Mouse (Mus musculus): ENCODE measurements around the gene Cldnd2.

Cldnd2 gene

DNA sequence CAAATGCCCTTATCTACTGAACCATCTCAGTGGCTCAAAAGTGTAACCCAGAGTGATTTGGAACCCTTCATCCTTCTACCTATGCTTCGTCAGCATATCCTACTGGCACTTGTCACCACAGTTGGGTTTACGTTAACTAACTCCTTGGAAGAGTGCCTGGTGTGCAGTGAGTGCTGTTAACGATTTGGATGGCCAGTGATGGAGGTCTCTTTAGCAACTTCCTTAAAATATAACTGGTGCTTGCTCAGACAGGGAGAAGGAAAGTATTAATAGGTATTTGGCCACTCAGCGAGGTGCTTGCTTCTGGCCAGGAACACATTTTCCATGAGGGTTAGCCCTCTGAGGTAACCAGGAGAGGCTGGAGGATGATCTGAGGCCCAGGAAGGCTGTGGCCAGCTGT, 7.2 kb downstream of the Cldnd2 start:
- no peak for DNase-seq (ENCODE audit: low spot score in 2 of 2)

DNA sequence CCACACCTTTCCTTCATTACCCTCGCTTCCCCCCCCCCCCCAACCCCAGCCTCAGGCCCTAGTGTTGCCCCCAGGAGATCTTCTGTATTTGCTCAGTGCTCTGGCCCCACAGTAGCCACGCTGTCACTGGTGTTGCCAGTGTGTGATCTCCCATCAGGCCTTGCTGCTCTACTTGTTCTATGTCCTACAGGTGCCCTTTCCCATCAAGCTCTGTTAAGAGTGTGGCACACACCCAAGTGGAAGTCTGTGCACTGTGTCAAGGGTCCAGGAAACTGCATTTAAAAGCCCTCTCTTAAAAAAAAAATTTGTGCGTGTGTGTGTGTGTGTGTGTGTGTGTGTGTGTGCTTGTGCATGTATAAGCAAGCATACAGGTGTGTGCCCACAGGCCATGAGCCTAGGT, 7.7 kb downstream of the Cldnd2 start:
- DNase-seq (ENCODE audit: low spot score in 2 of 2), result no peak

DNA sequence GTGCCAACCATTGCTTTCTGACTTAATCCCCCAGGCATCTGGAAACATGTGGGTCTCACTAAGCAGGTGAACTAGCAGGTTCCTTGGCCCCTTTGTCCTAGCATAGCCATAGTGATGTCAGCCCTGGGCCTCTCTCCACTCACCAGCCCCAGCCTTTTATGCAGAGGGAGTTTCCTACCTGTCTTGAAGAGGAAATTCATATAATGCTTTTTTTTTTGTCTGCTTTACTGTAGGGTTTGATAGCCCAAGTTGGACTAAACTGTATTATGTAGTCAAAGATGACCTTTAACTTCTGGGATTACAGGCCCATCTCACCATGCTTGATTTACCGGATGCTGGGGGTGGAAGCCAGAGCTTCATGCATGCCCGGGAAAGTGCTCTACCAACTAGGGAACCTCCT, 9.2 kb downstream of the Cldnd2 start:
- DNase-seq (ENCODE audit: low spot score in 2 of 2), result no peak

DNA sequence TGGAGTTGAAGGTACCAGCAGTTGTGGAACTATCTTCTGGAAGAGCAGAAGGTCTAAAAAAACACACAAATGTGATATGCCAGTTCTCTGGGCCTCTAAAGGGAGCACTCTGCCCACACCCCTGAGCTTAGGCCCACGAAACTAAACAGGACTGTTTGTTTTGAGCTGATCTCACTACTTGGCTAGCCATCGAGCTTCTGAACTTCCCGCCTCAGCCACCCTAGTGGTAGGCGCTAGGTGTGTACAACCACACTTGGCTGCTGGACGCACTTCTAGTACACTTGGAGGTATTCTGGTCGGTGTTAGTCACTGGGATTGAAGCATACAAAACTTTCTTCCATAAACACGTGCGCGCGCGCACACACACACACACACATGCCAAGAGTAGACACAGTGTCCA, 11.1 kb downstream of the Cldnd2 start:
- no peak for DNase-seq (ENCODE audit: low spot score in 2 of 2)

DNA sequence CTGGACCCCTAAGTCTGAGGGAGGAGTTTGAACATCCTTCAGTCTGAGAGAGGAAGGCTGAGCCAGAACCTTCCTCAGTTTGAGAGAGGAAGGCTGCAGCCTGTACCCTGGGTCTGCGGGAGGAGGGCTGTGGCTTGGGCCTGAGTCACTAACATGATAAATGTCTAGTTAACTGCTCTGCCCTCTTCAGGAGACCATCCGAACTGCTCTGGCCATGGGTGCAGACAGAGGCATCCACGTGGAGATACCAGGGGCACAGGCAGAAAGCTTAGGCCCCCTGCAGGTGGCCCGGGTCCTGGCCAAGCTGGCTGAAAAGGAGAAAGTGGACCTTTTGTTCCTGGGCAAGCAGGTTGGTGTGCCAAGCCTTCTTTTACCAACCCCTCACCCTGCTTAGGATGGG, 12.0 kb downstream of the Cldnd2 start:
- DNase-seq (ENCODE audit: low spot score in 2 of 2), result no peak

DNA sequence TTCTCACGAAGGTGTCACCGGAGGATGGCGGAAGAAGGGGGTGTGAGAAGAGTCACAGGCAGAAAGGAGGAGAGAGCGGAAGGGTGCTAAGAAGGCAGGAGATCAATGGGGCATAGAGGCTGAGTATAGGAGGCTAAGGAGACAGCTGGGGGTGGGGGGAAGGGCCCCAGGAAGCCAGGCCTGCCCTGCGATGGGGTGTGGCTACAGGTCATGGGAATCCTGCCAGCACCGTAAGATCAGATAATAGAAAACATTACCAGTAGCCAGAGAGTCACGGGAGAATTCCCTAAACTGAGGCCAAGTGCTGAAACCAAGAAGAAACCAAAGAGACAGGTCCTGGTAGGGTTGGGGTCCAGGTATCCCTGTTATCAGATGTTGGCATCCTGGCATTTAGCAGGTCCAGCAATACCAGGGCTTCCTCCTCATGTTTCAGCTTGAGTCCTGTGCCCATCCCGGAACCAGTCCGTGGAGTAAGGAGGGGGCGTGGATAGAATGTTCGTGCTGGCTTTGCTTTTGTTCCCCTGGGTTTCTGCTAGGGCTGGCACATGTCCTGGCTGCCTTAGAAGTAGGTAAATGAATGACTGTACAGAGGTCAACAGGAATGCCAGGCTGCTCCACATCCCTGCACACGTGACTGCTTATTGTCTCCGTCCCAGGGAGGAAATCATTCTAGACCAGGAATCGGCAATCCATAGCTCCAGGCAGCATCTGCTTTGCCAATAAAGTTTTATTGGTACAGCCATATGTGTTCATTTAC, 13.2 kb downstream of the Cldnd2 start:
- no peak for DNase-seq (ENCODE audit: low spot score in 2 of 2)

DNA sequence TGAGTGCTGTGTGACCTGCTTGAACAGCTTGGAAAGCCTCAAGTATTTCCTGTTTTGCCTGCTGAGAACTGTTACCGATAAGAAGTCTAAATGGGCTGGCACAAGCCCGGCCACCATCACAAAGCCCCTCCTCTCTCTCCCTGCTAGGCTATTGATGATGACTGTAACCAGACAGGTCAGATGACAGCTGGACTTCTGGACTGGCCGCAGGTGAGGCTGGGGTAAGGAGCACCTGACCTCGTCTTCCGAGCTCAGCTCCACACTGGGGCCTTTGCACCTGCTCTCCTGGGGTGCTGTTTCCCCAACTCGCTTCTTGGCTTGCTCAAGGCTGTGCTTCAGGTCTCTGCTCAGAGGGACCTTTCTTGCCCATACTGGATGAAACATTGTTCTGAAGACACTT, 13.8 kb downstream of the Cldnd2 start:
- no peak for DNase-seq (ENCODE audit: low spot score in 2 of 2)

DNA sequence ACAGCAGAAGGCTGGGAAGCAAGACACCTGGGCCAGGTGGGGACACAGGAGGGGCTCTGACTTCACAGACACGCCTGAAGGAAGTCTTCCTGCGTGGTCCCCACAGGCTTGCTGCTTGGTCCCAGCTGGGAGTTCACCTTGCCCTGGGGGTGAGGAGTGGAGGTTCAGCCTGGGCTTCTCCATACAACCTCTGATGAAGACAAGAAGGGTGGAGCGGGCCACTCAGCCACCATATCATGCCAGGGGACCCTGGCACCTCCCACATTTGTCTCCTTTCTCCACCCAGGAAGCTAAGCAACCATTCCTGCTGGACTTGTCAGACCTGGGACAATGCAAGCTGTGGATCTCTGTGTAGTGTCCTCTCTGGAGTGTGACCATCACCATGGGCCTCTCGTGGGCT, 22.3 kb downstream of the Cldnd2 start, which contains the start of gene Vsig10l:
Gene Vsig10l (plus strand): TSS at position 301 of the 400 bp plus-strand sequence.
- no peak for DNase-seq (ENCODE audit: low spot score in 2 of 2)

DNA sequence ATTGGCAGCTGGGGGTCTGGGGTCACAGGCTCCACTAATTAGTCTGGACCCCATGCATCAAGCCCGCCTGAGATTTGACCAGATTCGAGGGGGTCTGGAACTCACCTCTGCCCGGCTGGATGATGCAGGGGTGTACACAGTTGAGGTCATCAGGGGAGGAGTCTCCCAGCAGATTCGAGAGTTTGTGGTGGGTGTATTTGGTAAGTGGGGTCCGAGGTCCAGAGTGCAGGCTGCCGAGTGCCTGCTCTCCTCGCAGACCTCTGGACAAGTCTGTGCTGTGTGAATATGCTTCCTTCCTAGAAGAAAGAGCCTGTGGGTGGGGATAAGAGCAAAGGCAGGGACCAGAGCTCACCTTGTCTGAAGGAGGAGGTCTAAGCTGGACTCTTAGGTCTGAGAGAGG, 23.4 kb downstream of the Cldnd2 start:
- no peak for DNase-seq (ENCODE audit: low spot score in 2 of 2)

DNA sequence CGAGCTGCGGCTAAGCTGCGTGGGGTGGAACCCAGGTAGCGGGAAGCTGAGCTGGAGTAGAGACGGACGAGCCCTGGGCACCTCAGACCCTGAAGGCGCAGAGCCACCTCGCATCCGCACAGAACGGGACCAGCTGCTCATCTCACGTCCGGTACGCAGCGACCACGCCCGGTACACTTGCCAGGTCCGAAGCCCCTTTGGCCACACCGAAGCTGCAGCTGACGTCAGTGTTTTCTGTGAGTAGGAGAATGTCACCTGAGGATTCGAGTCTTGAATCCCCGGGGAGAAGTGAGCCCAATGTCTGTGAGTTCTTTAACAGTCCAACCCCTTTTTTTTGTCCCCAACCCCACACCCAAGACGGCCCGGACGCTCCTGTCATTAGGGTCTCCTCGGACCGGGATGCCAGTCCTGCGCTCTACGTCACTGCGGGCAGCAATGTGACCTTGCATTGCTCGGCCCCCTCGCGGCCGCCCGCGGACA, 24.3 kb downstream of the Cldnd2 start:
- no peak for DNase-seq (ENCODE audit: low spot score in 2 of 2)

DNA sequence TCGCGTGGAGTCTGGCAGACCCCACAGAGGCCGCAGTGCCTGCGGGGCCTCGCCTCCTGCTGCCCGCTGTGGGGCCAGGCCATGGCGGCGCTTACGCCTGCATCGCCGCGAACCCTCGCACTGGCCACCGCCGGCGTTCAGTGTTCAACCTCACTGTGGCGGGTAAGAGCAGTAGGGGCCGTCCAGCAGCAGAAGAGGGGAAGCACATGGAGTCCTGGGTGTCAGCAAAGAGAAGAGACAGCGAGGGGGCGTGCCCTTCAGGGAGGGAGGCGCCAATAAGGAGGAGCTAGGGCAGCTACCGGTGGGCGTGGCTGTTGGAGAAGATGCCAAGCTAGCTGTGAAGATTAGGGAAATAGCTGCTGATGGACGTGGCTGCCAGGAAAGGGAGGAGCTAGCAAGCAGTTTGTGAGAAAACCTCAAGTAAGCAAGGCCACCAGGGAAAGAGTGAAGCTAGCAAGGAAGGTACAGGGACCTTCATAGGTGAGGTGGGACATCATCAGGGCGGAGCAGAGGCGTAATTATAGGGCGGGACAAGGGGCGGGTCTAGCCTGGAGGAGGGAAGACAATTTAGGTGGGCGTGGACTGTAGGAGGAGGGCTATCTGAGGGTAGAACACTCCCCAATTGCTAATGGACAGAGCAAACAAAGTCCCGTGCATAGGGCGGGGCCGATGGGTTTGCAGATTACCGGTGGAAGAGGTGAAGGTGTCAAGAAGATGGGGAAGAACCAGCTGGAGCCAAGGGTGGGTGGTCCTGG, 24.9 kb downstream of the Cldnd2 start:
- DNase-seq (ENCODE audit: low spot score in 2 of 2), result peak; percentile 77 to 85

DNA sequence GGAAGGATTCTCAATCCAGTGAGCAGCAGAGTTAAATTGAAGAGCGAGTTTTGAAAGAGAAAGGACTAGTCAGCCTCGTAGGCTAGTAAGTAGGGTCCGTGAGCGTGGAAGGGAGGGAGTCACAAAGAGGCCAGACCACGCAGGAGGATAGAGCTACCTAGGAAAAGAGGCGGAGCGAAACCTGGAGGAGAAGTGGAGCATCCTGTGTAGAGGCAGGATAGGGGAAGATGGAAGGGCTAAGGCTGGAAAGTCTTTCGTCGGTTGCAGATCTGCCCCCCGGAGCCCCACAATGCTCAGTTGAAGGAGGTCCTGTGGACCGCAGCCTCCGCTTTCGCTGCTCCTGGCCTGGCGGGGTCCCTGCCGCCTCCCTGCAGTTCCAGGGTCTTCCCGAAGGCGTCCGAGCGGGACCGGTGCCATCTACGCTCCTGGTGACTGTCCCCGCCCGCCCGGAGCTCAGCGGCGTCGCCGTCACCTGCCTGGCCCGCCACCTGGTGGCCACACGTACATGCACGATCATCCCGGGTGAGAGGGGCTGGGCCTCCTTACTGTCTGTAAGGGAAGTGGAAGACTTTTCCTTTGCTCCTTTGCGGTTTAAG, 25.6 kb downstream of the Cldnd2 start:
- DNase-seq (ENCODE audit: low spot score in 2 of 2), result peak; percentile 65 to 72

DNA sequence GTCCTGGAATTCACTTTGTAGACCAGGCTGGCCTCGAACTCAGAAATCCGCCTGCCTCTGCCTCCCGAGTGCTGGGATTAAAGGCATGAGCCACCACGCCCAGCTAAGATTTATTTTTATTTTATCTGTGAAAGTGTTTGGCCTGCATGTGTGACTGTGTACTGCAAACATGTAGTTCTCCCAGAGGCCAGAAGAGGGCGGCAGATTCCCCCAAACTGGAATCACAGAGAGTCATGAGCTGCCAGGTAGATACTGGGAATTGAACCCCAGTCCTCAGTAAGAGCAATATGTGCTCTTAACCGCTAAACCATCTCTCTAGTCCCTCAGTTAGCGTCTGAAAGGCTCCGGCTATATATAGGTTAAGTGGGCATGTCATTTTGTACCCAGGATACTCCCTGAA, 29.8 kb downstream of the Cldnd2 start:
- DNase-seq (ENCODE audit: low spot score in 2 of 2), result no peak

DNA sequence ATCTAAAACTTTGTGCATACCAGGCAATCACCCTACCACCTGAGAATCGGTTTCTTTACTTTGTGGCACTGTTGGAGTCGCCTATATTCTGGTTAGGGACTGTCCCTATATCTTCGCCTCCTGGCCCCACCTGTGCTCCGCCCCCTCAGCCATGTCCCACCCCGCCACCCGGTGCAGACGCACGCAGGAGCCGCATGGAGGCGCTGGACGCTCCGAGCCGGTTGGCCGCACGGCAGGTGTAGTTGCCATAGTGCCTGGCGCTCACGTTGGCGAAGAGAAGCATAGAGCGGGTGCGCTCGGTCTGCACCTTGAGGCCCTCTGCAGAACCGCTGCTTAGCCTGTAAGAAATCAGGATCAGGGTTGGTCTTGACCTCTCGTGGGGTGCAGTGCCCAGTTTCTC, 35.1 kb downstream of the Cldnd2 start:
- DNase-seq (ENCODE audit: low spot score in 2 of 2), result no peak

DNA sequence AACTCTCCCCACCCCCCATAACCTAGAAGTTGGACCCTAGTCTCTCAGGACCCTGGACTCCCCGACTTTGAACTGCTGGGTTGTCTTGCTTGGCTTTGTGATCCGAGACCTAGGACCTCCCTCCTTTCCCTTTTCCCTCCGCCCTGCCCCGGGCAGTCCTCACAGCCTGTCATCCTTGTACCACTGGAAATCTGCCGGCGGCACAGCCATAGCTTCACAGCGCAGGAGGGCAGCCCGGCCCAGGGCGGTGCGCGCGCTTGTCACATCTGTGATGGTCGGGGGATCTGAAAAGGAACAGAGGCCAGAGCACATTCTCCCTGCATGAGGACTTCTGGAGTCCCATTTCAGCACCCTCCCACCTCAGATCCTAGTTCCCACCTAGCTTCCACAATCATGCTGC, 35.8 kb downstream of the Cldnd2 start:
- no peak for DNase-seq (ENCODE audit: low spot score in 2 of 2)

DNA sequence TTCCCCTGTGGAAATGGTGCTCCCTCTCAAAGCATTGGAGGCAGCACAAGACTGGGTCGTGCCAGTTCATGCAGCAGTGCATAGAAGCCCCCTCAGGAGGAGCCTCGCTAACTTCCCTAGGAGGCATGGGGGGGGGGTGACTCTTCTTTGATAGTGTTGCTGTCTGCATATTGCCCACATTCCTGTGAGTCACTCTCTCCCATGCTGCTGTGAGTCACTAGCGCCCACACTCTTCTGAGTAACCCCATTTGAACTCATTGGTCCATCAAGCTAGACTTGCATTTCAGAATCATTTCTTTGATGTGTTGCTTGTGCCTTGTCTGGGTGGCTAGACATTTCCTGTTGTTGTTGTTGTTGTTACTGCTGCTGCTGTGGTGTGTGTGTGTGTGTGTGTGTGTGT, 40.6 kb downstream of the Cldnd2 start:
- DNase-seq (ENCODE audit: low spot score in 2 of 2), result no peak

DNA sequence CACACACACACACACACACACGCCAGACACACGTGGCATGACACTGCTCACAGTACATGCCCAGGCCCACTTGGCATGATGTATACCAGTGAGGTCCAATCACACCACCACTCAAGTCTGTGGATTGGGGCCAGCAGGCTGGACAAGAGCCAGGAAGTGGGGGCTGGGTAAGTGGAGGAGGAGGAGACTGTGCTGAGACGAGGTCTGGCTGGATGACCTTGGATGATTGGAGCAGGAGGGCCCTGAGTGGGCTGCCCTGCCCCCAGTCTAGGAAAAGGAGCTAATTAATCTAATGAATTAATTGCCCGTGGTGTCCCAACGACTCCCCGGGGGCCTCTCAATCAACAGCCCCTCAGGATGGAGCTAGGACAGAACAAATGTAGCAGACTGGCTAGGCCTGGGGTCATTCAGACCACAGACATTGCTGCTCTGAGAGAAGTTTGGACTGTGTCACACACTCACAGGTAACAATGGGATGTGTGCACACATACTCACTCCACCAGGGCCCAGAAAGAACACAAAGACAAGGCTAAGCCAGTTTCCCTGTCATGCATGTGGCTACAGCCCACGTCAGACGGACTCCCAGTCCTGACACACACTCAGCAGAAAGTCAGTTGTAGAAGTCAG, 41.6 kb downstream of the Cldnd2 start:
- DNase-seq (ENCODE audit: low spot score in 2 of 2), result no peak

DNA sequence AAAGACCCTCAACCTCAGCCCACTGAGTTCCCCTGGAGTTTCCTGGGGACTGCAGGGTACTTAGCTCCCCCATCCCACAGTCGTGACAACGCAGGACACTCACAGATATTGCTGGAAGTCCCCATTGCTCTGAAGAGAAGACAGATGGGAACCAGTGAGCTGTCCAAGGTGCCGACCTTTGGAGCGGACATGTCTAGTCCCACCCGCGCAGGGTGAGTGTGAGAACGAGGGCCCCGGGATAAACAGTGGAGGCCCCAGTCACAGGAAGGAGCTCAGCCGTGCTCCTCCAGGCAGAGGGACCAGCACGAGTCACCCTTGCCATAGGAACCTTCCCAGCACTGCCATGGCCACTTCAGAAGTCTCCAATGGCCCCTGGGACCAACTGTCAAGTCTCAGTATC, 42.7 kb downstream of the Cldnd2 start:
- no peak for DNase-seq (ENCODE audit: low spot score in 2 of 2)

DNA sequence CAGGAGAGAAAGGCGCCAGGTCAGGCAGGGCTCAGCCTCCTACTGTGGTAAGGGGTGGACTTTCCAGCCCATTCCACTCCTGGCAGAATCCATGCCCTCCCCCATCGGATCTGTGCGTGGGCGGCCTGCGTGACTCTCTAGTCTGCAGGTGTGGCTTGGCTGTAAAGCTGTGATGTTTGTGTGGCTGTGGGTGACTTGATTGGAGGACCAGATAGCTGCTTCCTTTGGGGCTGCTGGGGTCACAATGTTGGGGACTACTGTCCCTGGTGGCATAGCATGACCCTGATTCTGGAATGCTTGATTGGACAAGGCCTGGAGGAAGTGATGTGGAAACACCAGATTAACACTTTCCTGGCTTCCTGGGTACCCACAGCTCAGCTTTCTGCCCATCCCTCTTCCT, 48.1 kb downstream of the Cldnd2 start:
- peak in 1 of 2 experiments; percentile 34 for DNase-seq (ENCODE audit: low spot score in 2 of 2)

DNA sequence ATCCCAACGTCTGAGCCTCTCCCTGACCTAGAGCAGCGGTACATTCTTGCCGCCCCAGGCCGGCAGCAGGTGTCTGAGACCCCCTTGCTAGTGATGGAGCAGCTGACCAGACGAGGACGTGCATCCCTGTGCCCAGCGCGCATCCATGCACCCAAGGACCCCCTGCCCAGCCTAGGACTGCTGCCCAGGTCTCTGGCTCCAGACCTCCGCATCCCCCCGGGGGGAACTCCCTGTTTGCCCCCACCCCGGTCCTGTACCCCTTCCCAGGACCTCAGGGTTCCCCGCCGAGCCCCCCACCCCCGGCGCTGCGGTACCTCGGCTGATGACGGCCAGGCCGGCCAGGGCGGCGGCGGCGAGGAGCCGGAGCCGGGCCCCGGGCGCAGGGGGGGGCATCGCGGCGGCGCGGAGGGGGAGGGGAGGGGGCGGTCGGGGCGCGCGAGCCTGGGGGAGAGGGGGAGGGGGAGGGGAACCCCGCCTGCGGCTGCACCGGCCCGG, 49.1 kb downstream of the Cldnd2 start, which contains the start of gene Iglon5:
Gene Iglon5 (minus strand): TSS at position 445 of the 495 bp plus-strand sequence.
- DNase-seq (ENCODE audit: low spot score in 2 of 2), result no peak

DNA sequence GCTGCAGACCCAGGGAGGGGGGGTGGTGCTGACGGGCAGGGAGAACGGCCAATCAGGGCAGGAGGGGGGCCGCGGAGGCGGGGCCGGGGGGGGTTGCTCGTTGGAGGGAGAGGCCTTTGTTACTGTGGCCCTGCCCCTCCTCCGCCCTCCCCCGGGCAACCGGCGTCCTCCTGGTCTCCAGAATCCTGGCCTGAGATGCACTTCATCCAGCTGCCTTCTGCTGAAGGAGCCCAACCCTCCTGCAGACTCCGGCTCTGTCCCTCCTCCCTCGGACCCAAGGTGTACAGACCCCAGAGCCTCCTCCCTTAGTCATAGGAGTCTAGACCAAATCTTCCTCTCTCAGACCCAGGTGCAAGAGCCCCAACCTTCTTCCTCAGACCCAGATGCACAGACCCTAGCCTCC, 49.6 kb downstream of the Cldnd2 start:
- peak; percentile 68 to 72 for DNase-seq (ENCODE audit: low spot score in 2 of 2)

DNA sequence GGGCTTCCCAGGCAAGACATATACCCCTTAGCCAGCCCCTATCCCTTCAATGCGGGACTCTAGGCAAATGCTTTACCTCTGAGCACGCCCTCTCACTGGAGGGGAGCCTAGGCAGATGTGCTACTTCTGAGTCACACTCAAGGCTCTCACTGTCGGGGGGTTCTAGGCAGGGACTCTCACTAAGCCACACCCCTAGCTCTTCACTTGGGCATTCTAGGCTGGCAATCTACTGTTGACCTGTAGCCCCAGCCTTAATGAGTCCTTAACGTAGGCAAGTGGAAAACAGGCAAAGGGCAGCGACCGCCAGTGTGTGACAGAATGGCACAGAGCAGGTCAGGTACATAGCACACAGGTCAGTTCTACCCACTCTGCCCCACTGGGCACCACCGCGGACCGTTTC, 50.3 kb downstream of the Cldnd2 start:
- DNase-seq (ENCODE audit: low spot score in 2 of 2), result no peak

Data from frontal cortex, postnatal 14 days (tissue).